Mouse (Mus musculus): Measurements from ENCODE around the gene Cdc42se2. TPM values are rescaled to one million over a fixed set of nuclear protein-coding genes. Genes with fewer than 3 reads are reported as not detected.

Gene Cdc42se2
- total and polyA plus RNA-seq, 3 experiments: 97.4 to 227 (median 99.1) TPM

GRCm38 (mm10) chr11:54775628-54776366 is 11.7 kb downstream of the Cdc42se2 start:
- peak overlapping the region; percentile 87 for H3K27ac ChIP-seq (ENCODE audit: insufficient read depth, low read depth)
- peaks cover 0 to 15% of the 10 kb centered on the region in 2 experiments for H3K36me3 ChIP-seq (replicated peaks in 1 of 2; ENCODE audit: control insufficient read depth in 1 of 2, insufficient read depth in 1 of 2, low read length in 1 of 2)
- H3K4me3 ChIP-seq (replicated peaks in 1 of 3; ENCODE audit: low read depth in 2 of 3, low read length in 2 of 3, poor library complexity in 1 of 3): peak overlapping the region; percentile 18 to 42 (median 31)
- TF ChIP-seq HCFC1 (IDR thresholded peaks at IDR 0.05; ENCODE audit: low read depth, low read length) (peak; percentile 64), MYC (IDR thresholded peaks at IDR 0.05; ENCODE audit: low read depth, low read length) (no peak), TCF12 (IDR thresholded peaks at IDR 0.05; ENCODE audit: low read depth, low read length) (0 out of 2 replicates have a peak, but pooled peaks have one; percentile 22), BHLHE40 (IDR thresholded peaks at IDR 0.05; ENCODE audit: low read depth, low read length) (no peak)
- no peak for DNase-seq (ENCODE audit: extremely low read depth)
- no peaks in the 10 kb centered on the region for H3K27me3 ChIP-seq (replicated peaks)
- dilution Hi-C loops (cut with MboI; ENCODE audit: extremely low pct_ligation_motif_present, extremely low pct_unique_long_range_greater_than_20kb, low sequenced_read_pairs): no loop called here
- H3K4me1 ChIP-seq (ENCODE audit: control insufficient read depth in 1 of 2, insufficient read depth in 2 of 2): peaks cover 16 to 96% of the 10 kb centered on the region in 2 experiments
- peak overlapping the region; percentile 91 for H3K4me2 ChIP-seq (ENCODE audit: insufficient read depth, low read depth, poor library complexity, severe bottlenecking)
- in situ Hi-C loops (cut with MboI; ENCODE audit: low pct_ligation_motif_present, low pct_unique_long_range_greater_than_20kb, low sequenced_read_pairs): loop anchor here (5.0 to 10.0 kb wide), 2 partner anchors 33 to 79 kb away; no protein-coding TSS in a partner anchor
- H3K79me2 ChIP-seq (replicated peaks; ENCODE audit: control insufficient read depth, extremely low read depth, insufficient read depth, poor library complexity, severe bottlenecking): peaks cover 86% of the 10 kb centered on the region
- no peaks in the 10 kb centered on the region for H3K9me3 ChIP-seq (replicated peaks; ENCODE audit: low read length)
- peak overlapping the region; percentile 77 for H3K9ac ChIP-seq (ENCODE audit: insufficient read depth, low read depth)

- H3K27me3 ChIP-seq (replicated peaks): no peaks in the 10 kb centered on the region
- in situ Hi-C loops (cut with MboI; ENCODE audit: low pct_ligation_motif_present, low pct_unique_long_range_greater_than_20kb, low sequenced_read_pairs): loop anchor here (5.0 to 10.0 kb wide), 2 partner anchors 32 to 80 kb away; no protein-coding TSS in a partner anchor
- no peak for DNase-seq (ENCODE audit: extremely low read depth)
- peaks cover 13 to 98% of the 10 kb centered on the region in 2 experiments for H3K4me1 ChIP-seq (ENCODE audit: control insufficient read depth in 1 of 2, insufficient read depth in 2 of 2)
- dilution Hi-C loops (cut with MboI; ENCODE audit: extremely low pct_ligation_motif_present, extremely low pct_unique_long_range_greater_than_20kb, low sequenced_read_pairs): no loop called here
- peak overlapping the region; percentile 41 for H3K9ac ChIP-seq (ENCODE audit: insufficient read depth, low read depth)
- H3K79me2 ChIP-seq (replicated peaks; ENCODE audit: control insufficient read depth, extremely low read depth, insufficient read depth, poor library complexity, severe bottlenecking): peaks cover 88% of the 10 kb centered on the region
- peak overlapping the region; percentile 51 for H3K27ac ChIP-seq (ENCODE audit: insufficient read depth, low read depth)
- H3K36me3 ChIP-seq (replicated peaks in 1 of 2; ENCODE audit: control insufficient read depth in 1 of 2, insufficient read depth in 1 of 2, low read length in 1 of 2): peaks cover 0 to 13% of the 10 kb centered on the region in 2 experiments
- peak overlapping the region; percentile 91 for H3K4me2 ChIP-seq (ENCODE audit: insufficient read depth, low read depth, poor library complexity, severe bottlenecking)
- H3K9me3 ChIP-seq (replicated peaks; ENCODE audit: low read length): no peaks in the 10 kb centered on the region
- TF ChIP-seq ZKSCAN1 (IDR thresholded peaks at IDR 0.05; ENCODE audit: borderline replicate concordance, low read depth, low read length) (no peak), POLR2A (IDR thresholded peaks at IDR 0.05; ENCODE audit: low read depth, low read length) (no peak), POLR2AphosphoS2 (IDR thresholded peaks at IDR 0.05; ENCODE audit: low read depth, low read length) (no peak), ZNF384 (IDR thresholded peaks at IDR 0.05; ENCODE audit: low read depth, low read length) (no peak), BHLHE40 (IDR thresholded peaks at IDR 0.05; ENCODE audit: low read depth, low read length) (no peak), EP300 (IDR thresholded peaks at IDR 0.05; ENCODE audit: low read length) (no peak), HCFC1 (IDR thresholded peaks at IDR 0.05; ENCODE audit: low read depth, low read length) (no peak), TBP (conservative IDR thresholded peaks at IDR 0.05; ENCODE audit: low read depth, low read length) (no peak), PAX5 (IDR thresholded peaks at IDR 0.05; ENCODE audit: low read length) (no peak), GABPA (IDR thresholded peaks at IDR 0.05; ENCODE audit: insufficient replicate concordance, low read depth, low read length) (no peak), ZC3H11A (IDR thresholded peaks at IDR 0.05; ENCODE audit: low read depth, low read length) (no peak), MYC (IDR thresholded peaks at IDR 0.05; ENCODE audit: low read depth, low read length) (no peak), USF1 (IDR thresholded peaks at IDR 0.05; ENCODE audit: low read depth, low read length) (no peak), ETS1 (conservative IDR thresholded peaks at IDR 0.05; ENCODE audit: low read depth, low read length) (no peak)
- peak overlapping the region in 1 of 3 experiments; percentile 0 for H3K4me3 ChIP-seq (replicated peaks in 1 of 3; ENCODE audit: low read depth in 2 of 3, low read length in 2 of 3, poor library complexity in 1 of 3)
Observed at GRCm38 (mm10) chr11:54774282-54775078, 13.0 kb downstream of the Cdc42se2 start.
